Mouse (Mus musculus) lung, adult 2 months (tissue): ENCODE measurements around the gene Rcan2.

Experiments
- CTCF ChIP-seq: fragments of 200-500 bp; IDR thresholded peaks from 2 replicates; pipeline ENCODE4 v1.5.1; 2011; ENCODE audit warnings: mild to moderate bottlenecking, low read length, control low read depth; ENCODE audit not compliant: insufficient read depth
- POLR2A ChIP-seq: fragments of 200-500 bp; IDR thresholded peaks from 2 replicates; pipeline ENCODE4 v1.6.1; 2011; ENCODE audit warnings: low read depth, mild to moderate bottlenecking, control low read depth, low read length, borderline replicate concordance; ENCODE audit errors: extremely low read depth

DNA sequence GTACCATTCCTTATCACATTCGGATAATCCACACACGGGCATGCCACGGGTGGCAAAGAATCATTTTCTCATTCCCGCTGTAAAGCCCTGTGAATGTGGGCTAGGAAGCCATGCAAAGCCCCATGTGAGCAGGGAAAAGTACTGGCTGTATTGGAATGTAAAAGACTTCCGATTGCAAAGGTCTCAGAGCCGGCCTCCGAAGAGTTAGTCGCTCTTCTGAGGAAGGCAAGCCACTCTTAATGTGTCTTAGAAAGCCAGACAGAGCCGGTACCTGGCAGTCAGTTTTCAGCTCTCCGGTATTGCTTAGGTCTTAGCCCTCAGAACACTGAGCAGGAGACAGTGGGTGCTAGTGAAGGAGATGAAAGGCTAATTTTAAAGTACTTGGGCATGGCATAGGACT is 16.0 kb downstream of the Rcan2 start:
- TF ChIP-seq CTCF = no peak
- TF ChIP-seq POLR2A = no peak
